Mouse (Mus musculus) liver, adult 2 months (tissue): ENCODE results near the gene Dnajc16.

Experiments
- CTCF ChIP-seq: fragments of 200-500 bp; IDR thresholded peaks from 2 replicates; pipeline ENCODE4 v1.5.1; 2011; ENCODE audit warnings: low read depth, low read length, control low read depth
- POLR2A ChIP-seq: fragments of 200-500 bp; IDR thresholded peaks from 2 replicates; pipeline ENCODE4 v1.6.1; 2011; ENCODE audit warnings: low read length, control low read depth; ENCODE audit not compliant: insufficient read depth; ENCODE audit errors: extremely low read depth

DNA sequence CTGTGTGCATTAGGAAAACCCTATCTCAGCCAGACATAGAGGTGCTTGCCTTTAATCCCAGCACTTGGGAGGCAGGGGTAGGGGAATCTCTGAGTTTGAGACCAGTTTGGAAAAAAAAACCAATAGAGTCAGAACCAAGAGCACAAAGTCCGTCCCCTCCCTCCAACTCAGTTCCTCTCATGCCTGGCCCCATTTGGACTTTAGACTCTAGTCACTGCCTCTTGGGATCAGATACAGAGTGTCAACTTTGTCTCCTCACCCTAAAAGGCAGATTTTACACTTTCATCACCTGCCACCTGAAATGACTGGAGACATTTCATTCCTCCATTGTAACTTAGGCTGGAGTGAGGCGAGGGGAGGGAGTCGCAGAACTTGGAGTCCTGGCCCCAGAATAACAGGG, 61.5 kb downstream of the Dnajc16 start:
- TF ChIP-seq CTCF: no peak
- TF ChIP-seq POLR2A: no peak
